Mouse (Mus musculus): ENCODE measurements around the gene Olfr46. TPM values are rescaled to one million over a fixed set of nuclear protein-coding genes. Genes with fewer than 3 reads are reported as not detected.
"Not testable (repeated sequence)": the region's sequence is repeated elsewhere in the genome, so short reads cannot be mapped to it uniquely, and the experiment has no call there.

Olfr46 gene
- not detected in 2 replicates for total RNA-seq (2014; fragmentation: Nextera tagmentation)
- not detected in 2 replicates for total RNA-seq (2017)

DNA sequence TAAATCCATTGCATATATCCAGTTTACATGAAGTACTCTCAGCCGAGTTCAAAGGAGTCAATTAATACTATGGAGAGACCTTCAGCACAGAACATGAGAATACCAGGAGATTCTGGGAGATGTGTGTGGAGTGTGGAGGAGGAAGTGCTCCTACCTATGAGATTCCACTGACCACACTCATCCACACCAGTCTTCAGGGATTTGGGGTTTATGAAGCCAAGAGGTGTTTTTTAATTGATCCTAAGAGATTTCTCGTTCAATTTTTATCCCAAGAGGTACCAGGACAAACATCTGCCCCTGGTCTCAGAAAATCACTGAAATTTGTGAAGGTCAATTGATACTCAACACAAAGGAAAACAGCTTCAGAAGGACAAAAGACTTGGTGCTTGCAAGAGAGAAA lies at the start of gene Olfr46:
Gene Olfr46, plus strand, starts transcription at position 301 of the 400 bp plus-strand sequence.
- ATAC-seq (replicated peaks; ENCODE audit: low FRiP score, low TSS enrichment, poor library complexity, severe bottlenecking) = not testable (repeated sequence)

DNA sequence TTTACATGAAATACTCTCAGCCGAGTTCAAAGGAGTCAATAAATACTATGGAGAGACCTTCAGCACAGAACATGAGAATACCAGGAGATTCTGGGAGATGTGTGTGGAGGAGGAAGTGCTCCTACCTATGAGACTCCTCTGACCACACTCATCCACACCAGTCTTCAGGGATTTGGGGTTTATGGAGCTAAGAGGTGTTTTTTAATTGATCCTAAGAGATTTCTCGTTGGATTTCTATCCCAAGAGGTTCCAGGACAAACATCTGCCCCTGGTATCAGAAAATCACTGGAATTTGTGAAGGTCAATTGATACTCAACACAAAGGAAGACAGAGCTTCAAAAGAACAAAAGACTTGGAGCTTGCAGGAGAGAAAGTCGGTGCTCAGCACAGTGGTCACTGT lies 33.5 kb upstream of the Olfr46 start, which contains the start of gene Olfr538:
Gene Olfr538, plus strand, starts transcription at position 301 of the 400 bp plus-strand sequence.
- ATAC-seq (replicated peaks; ENCODE audit: low FRiP score, low TSS enrichment, poor library complexity, severe bottlenecking) = no peak

DNA sequence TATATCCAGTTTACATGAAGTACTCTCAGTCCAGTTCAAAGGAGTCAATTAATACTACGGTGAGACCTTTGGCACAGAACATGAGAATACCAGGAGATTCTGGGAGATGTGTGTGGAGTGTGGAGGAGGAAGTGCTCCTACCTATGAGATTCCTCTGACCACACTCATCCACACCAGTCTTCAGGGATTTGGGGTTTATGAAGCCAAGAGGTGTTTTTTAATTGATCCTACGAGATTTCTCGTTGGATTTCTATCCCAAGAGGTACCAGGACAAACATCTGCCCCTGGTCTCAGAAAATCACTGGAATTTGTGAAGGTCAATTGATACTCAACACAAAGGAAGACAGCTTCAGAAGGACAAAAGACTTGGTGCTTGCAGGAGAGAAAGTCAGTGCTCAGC lies 27.6 kb downstream of the Olfr46 start, which contains the start of gene Olfr61:
Gene Olfr61, plus strand, starts transcription at position 301 of the 400 bp plus-strand sequence.
- ATAC-seq (replicated peaks; ENCODE audit: low FRiP score, low TSS enrichment, poor library complexity, severe bottlenecking) = not testable (repeated sequence)

DNA sequence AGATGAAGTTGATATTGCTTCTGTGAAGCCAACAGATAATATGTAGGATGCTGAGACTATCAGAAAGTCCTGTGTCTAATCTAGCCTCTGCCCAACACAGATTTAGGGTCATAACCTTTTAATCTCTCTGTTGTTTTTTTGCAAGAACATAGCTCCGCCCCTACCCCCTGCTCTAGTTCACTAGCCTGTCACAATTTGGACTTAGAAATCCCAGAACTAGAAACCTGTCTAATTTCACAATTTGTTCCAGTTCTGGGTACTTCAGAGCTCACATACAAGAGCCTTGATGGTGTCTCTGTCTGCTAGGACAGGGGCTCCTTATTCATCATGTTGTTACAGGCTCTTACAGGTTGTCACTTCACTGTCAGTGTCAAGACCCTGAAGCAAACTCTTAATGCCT lies 29.5 kb downstream of the Olfr46 start:
- no peak for ATAC-seq (replicated peaks; ENCODE audit: low FRiP score, low TSS enrichment, poor library complexity, severe bottlenecking)

DNA sequence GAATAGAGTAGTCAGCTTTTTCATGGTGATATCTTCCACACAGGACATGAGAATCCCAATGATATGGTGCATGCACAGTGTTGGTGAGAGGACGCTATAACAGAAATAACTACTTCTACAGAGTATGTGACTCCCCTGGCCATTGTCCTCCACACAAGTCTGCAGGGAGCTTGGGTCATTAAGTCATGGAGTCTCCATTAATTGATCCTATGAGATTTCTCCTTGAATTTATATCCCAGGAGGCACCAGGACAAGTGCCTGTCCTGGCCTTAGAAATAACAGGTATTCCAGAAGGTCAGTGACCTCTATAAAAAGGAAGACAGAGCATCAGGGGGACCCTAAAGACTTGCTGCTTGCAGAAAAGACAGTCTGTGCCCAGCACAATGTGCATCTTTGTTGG lies 45.1 kb downstream of the Olfr46 start, which contains the start of gene Olfr53:
Gene Olfr53, plus strand, starts transcription at position 301 of the 400 bp plus-strand sequence.
- no peak for ATAC-seq (replicated peaks; ENCODE audit: low FRiP score, low TSS enrichment, poor library complexity, severe bottlenecking)

DNA sequence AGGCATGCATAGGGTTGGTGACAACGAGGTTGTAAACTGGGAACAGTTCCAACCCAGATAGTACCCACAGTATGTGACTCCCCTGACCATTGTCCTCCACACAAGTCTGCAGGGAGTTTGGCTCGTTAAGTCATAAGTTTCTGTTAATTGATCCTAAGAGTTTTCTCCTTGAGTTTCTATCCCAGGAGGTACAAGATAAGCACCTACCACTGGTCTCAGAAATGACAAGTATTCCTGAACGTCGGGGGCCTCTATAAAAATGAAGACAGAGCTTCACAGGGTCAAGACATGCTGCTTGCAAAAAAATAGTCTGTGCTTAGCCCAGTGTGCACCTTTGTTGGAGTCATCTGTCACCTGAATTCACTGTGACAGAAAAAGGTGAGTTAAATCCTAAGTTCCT lies 58.6 kb downstream of the Olfr46 start, which contains the start of gene Olfr539:
Gene Olfr539, plus strand, starts transcription at position 301 of the 400 bp plus-strand sequence.
- ATAC-seq (replicated peaks; ENCODE audit: low FRiP score, low TSS enrichment, poor library complexity, severe bottlenecking) = no peak

Other genes starting within 250 kb of the Olfr46 start
- not detected in 2 replicates for gene Olfr60, start 239.6 kb upstream of the Olfr46 start, total RNA-seq (2014; fragmentation: Nextera tagmentation)
- gene Olfr60, start 239.6 kb upstream of the Olfr46 start, total RNA-seq (2017) = not detected in 2 replicates
- not detected in 2 replicates for gene Olfr530, start 224.9 kb upstream of the Olfr46 start, total RNA-seq (2014; fragmentation: Nextera tagmentation)
- gene Olfr530, start 224.9 kb upstream of the Olfr46 start, total RNA-seq (2017) = not detected in 2 replicates
- not detected in 2 replicates for gene Olfr531, start 198.4 kb upstream of the Olfr46 start, total RNA-seq (2014; fragmentation: Nextera tagmentation)
- not detected in 2 replicates for gene Olfr531, start 198.4 kb upstream of the Olfr46 start, total RNA-seq (2017)
- not detected in 2 replicates for gene Olfr532, start 179.6 kb upstream of the Olfr46 start, total RNA-seq (2014; fragmentation: Nextera tagmentation)
- gene Olfr532, start 179.6 kb upstream of the Olfr46 start, total RNA-seq (2017) = not detected in 2 replicates
- not detected in 2 replicates for gene Olfr533, start 137.9 kb upstream of the Olfr46 start, total RNA-seq (2014; fragmentation: Nextera tagmentation)
- not detected in 2 replicates for gene Olfr533, start 137.9 kb upstream of the Olfr46 start, total RNA-seq (2017)
- not detected in 2 replicates for gene Olfr535, start 117.1 kb upstream of the Olfr46 start, total RNA-seq (2014; fragmentation: Nextera tagmentation)
- gene Olfr535, start 117.1 kb upstream of the Olfr46 start, total RNA-seq (2017) = not detected in 2 replicates
- gene Olfr536, start 93.9 kb upstream of the Olfr46 start, total RNA-seq (2014; fragmentation: Nextera tagmentation) = not detected in 2 replicates
- not detected in 2 replicates for gene Olfr536, start 93.9 kb upstream of the Olfr46 start, total RNA-seq (2017)
- gene Olfr538, start 33.4 kb upstream of the Olfr46 start, total RNA-seq (2014; fragmentation: Nextera tagmentation) = not detected in 2 replicates
- gene Olfr538, start 33.4 kb upstream of the Olfr46 start, total RNA-seq (2017) = not detected in 2 replicates
- not detected in 2 replicates for gene Olfr61, start 27.7 kb downstream of the Olfr46 start, total RNA-seq (2014; fragmentation: Nextera tagmentation)
- not detected in 2 replicates for gene Olfr61, start 27.7 kb downstream of the Olfr46 start, total RNA-seq (2017)
- not detected in 2 replicates for gene Olfr53, start 45.2 kb downstream of the Olfr46 start, total RNA-seq (2014; fragmentation: Nextera tagmentation)
- gene Olfr53, start 45.2 kb downstream of the Olfr46 start, total RNA-seq (2017) = not detected in 2 replicates
- not detected in 2 replicates for gene Olfr539, start 58.7 kb downstream of the Olfr46 start, total RNA-seq (2014; fragmentation: Nextera tagmentation)
- gene Olfr539, start 58.7 kb downstream of the Olfr46 start, total RNA-seq (2017) = not detected in 2 replicates
- 0.20 TPM in 1 of 2 replicates, not detected in the other for gene Olfr45, start 80.7 kb downstream of the Olfr46 start, total RNA-seq (2014; fragmentation: Nextera tagmentation)
- gene Olfr45, start 80.7 kb downstream of the Olfr46 start, total RNA-seq (2017) = not detected in 2 replicates
- gene Olfr541, start 96.0 kb downstream of the Olfr46 start, total RNA-seq (2014; fragmentation: Nextera tagmentation) = not detected in 2 replicates
- gene Olfr541, start 96.0 kb downstream of the Olfr46 start, total RNA-seq (2017) = not detected in 2 replicates
- not detected in 2 replicates for gene Cyp2e1, start 162.5 kb downstream of the Olfr46 start, total RNA-seq (2014; fragmentation: Nextera tagmentation)
- gene Cyp2e1, start 162.5 kb downstream of the Olfr46 start, total RNA-seq (2017) = not detected in 2 replicates
- not detected in 2 replicates for gene Syce1, start 186.6 kb downstream of the Olfr46 start, total RNA-seq (2014; fragmentation: Nextera tagmentation)
- gene Syce1, start 186.6 kb downstream of the Olfr46 start, total RNA-seq (2017) = not detected in 2 replicates
- 4.0 TPM in 1 of 2 replicates, not detected in the other for gene Zfp941, start 220.9 kb downstream of the Olfr46 start, total RNA-seq (2014; fragmentation: Nextera tagmentation)
- gene Zfp941, start 220.9 kb downstream of the Olfr46 start, total RNA-seq (2017) = 0.56 and 2.7 TPM in 2 replicates
- gene Urah, start 233.7 kb downstream of the Olfr46 start, total RNA-seq (2014; fragmentation: Nextera tagmentation) = not detected in 2 replicates
- gene Urah, start 233.7 kb downstream of the Olfr46 start, total RNA-seq (2017) = not detected in 2 replicates
- gene Scgb1c1, start 244.3 kb downstream of the Olfr46 start, total RNA-seq (2014; fragmentation: Nextera tagmentation) = not detected in 2 replicates
- gene Scgb1c1, start 244.3 kb downstream of the Olfr46 start, total RNA-seq (2017) = not detected in 2 replicates
- not detected in 2 replicates for gene Odf3, start 246.5 kb downstream of the Olfr46 start, total RNA-seq (2014; fragmentation: Nextera tagmentation)
- not detected in 2 replicates for gene Odf3, start 246.5 kb downstream of the Olfr46 start, total RNA-seq (2017)